Mouse (Mus musculus): ENCODE data around the gene Cpb1. TPM values are rescaled to one million over a fixed set of nuclear protein-coding genes. Genes with fewer than 3 reads are reported as not detected.

Gene Cpb1
- total RNA-seq, 2 experiments from 2014 or later = 6.5 to 375 TPM

Small RNAs within 50 kb of the gene (microRNA-seq; reads per million reads assigned to microRNA genes)
- 1.6 reads per million for gene Mir7007

Other genes with a start within 250 kb of the Cpb1 start
- 10 to 100 TPM; 15.5 to 16.2 TPM for gene Hps3, start 240.4 kb downstream of the Cpb1 start, total RNA-seq (2021)
- 10 to 100 TPM; 21.9 to 27.4 TPM for gene Hltf, start 217.9 kb downstream of the Cpb1 start, total RNA-seq (2021)
- gene Gyg, start 120.4 kb downstream of the Cpb1 start, total RNA-seq (2021) = 10 to 100 TPM; 68.3 to 70.2 TPM
- gene Cpa3, start 33.6 kb downstream of the Cpb1 start, total RNA-seq (2021) = 10 to 100 TPM in 1 of 2 experiments, 1 to 10 TPM in 1; 8.1 to 12.6 TPM
- 10 to 100 TPM in 1 of 2 experiments, 1 to 10 TPM in 1; 9.1 to 10.3 TPM for gene Agtr1b, start 91.4 kb upstream of the Cpb1 start, total RNA-seq (2021)

Data from adrenal gland, postnatal 4 days (tissue).